Mouse (Mus musculus): ENCODE measurements at regions not wholly inside any gene's neighbourhood (a gene's known extent, or its start where the extent isn't known, plus 50 kb on each side); places are given as distances from the start of the nearest gene placed in this dataset.

DNA sequence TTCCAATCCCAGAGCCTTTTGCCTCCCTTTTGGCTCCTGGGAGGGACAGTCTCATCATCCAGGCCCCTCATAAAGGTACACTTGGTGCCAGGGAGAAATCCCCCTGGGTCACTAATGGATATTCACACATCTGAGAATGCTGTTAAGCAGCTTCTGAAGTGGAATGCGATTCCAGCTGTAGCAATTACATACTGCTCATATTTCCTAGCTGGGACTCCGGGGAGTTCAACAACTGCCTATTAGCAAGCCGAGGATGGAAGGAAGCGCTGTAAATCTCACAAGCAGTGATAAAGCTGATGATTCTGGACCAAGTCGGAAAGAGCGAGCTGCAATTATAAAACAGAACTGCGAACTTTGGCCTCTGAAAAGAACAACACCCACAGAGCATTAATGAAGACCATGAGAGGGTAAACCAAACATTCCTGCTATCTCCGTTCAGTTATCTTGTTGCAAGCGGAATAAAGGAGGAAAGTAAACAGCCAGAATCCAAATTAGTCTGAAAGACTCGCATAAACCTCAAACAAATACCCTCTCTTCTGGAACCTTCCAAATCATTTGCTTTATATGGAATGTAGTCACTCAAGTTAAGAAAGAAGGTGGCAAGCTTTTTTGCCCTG lies 82.8 kb upstream of the Hgf start:
- TF ChIP-seq USF1 (IDR thresholded peaks at IDR 0.05; ENCODE audit: low read depth, low read length) (no peak), MYC (IDR thresholded peaks at IDR 0.05; ENCODE audit: low read depth, low read length) (no peak), CTCF (conservative IDR thresholded peaks at IDR 0.05 in 1 of 2, IDR thresholded peaks at IDR 0.05 in 1 of 2; ENCODE audit: low read depth in 2 of 2, low read length in 2 of 2) (no peak), MXI1 (IDR thresholded peaks at IDR 0.05; ENCODE audit: low read depth, low read length) (no peak), POLR2A (IDR thresholded peaks at IDR 0.05; ENCODE audit: low read depth, low read length) (no peak), ZNF384 (IDR thresholded peaks at IDR 0.05; ENCODE audit: low read depth, low read length) (no peak), EP300 (IDR thresholded peaks at IDR 0.05; ENCODE audit: low read length) (no peak), RAD21 (IDR thresholded peaks at IDR 0.05; ENCODE audit: low read depth, low read length) (no peak), UBTF (IDR thresholded peaks at IDR 0.05; ENCODE audit: low read depth, low read length) (no peak), HCFC1 (IDR thresholded peaks at IDR 0.05; ENCODE audit: low read depth, low read length) (no peak), CHD2 (IDR thresholded peaks at IDR 0.05; ENCODE audit: low read length) (no peak), TCF12 (IDR thresholded peaks at IDR 0.05; ENCODE audit: low read depth, low read length) (no peak)
